Mouse (Mus musculus): ENCODE measurements around the gene Tesk1. TPM values are rescaled to one million over a fixed set of nuclear protein-coding genes. Genes with fewer than 3 reads are reported as not detected.
A peak's percentile ranks its signal among the peaks of the same experiment; 100 is the strongest.

Gene Tesk1
- polyA plus RNA-seq, 1 experiment, result 40.4 TPM

DNA sequence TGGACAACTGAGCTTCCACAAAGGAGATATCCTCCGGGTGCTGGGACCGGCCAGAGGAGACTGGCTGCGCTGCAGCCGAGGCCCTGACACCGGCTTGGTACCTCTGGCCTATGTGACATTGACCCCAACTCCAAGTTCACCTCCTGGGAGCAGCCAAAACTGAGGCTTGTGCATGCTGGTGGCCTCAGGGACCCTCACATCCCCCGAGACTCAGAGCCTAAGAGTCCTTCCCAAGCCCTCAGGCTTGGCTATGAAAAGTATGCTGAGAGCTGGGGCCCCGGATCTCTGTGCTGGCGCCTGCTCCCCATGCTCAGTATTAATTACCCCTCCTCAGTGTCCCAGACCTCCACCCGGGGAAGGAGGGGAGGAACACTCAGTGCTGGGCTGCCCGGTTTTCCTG is 15.3 kb upstream of the Tesk1 start:
- H3K79me2 ChIP-seq (ENCODE audit: control insufficient read depth, insufficient read depth), result no peaks in the 10 kb centered on the region
- H3ac ChIP-seq (ENCODE audit: control insufficient read depth, insufficient read length), result no peak overlapping the region
- no peak overlapping the region for H3K4me2 ChIP-seq (ENCODE audit: low read depth)
- H3K4me3 ChIP-seq, result no peak overlapping the region
- TF ChIP-seq REST (IDR thresholded peaks at IDR 0.05; ENCODE audit: insufficient read depth, insufficient read length) (no peak), POLR2AphosphoS2 (IDR thresholded peaks at IDR 0.05; ENCODE audit: insufficient read length, low read depth) (no peak), CEBPB (IDR thresholded peaks at IDR 0.05; ENCODE audit: insufficient read depth, poor library complexity, severe bottlenecking) (no peak), TCF3 (IDR thresholded peaks at IDR 0.05; ENCODE audit: insufficient read length, low read depth) (no peak), TCF12 (IDR thresholded peaks at IDR 0.05; ENCODE audit: insufficient read depth, poor library complexity, severe bottlenecking) (no peak), SRF (IDR thresholded peaks at IDR 0.05; ENCODE audit: control insufficient read depth, insufficient read length, low read depth) (no peak), USF1 (IDR thresholded peaks at IDR 0.05; ENCODE audit: low read depth) (no peak), MYOG (IDR thresholded peaks at IDR 0.05; ENCODE audit: control insufficient read depth in 1 of 3, insufficient read depth in 1 of 3, insufficient read length in 2 of 3, low read depth in 2 of 3) (no peak), MAX (IDR thresholded peaks at IDR 0.05; ENCODE audit: low read depth) (no peak), MYOD1 (IDR thresholded peaks at IDR 0.05; ENCODE audit: control insufficient read depth in 1 of 3, insufficient read length in 2 of 3, low read depth in 2 of 3) (no peak), E2F4 (IDR thresholded peaks at IDR 0.05; ENCODE audit: insufficient read depth) (no peak), POLR2A (IDR thresholded peaks at IDR 0.05; ENCODE audit: insufficient read length, low read depth) (no peak)
- no peaks in the 10 kb centered on the region for H3K27me3 ChIP-seq (ENCODE audit: control insufficient read depth, insufficient read depth, insufficient read length)
- H3K36me3 ChIP-seq (ENCODE audit: control insufficient read depth, insufficient read depth), result no peaks in the 10 kb centered on the region

DNA sequence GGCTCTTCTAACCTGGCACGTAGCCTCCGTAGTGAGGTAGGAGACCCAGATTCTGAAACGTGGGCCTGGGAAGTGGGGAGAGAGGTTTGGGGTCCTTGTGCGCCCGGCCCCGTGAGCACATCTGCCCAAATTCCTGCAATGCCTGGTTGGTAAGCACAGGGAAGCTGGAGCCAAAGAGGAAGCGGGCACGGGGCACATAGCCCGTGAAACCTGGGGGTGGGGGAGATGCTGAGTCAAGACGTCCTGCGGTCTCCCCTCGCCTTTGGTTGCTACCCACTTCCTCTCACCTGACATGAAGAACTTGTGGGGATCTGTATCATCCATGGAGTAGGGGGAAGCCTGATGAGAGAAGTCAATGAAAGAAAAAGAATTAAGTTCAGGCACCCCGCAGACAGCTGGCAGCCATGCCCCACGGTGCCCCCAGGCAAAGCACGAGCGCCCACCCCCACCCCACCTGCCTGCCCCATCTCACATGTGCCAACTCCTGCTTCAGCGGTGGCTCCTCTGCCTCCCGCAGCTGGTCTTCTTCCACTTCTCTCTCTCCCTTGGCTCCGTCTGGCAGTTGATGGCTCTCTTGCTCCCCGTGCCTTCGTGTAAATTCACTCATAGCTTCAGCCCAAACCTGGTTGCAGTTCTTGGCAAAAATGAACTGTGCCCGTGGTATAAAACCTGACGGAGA is 14.1 kb upstream of the Tesk1 start:
- no peak overlapping the region for H3K4me2 ChIP-seq (ENCODE audit: low read depth)
- H3K79me2 ChIP-seq (ENCODE audit: control insufficient read depth, insufficient read depth), result no peaks in the 10 kb centered on the region
- no peaks in the 10 kb centered on the region for H3K27me3 ChIP-seq (ENCODE audit: control insufficient read depth, insufficient read depth, insufficient read length)
- no peak overlapping the region for H3K4me3 ChIP-seq
- no peaks in the 10 kb centered on the region for H3K36me3 ChIP-seq (ENCODE audit: control insufficient read depth, insufficient read depth)
- no peak overlapping the region for H3ac ChIP-seq (ENCODE audit: control insufficient read depth, insufficient read length)
- TF ChIP-seq USF1 (IDR thresholded peaks at IDR 0.05; ENCODE audit: low read depth) (no peak), TCF3 (IDR thresholded peaks at IDR 0.05; ENCODE audit: insufficient read length, low read depth) (no peak), REST (IDR thresholded peaks at IDR 0.05; ENCODE audit: insufficient read depth, insufficient read length) (no peak), CEBPB (IDR thresholded peaks at IDR 0.05; ENCODE audit: insufficient read depth, poor library complexity, severe bottlenecking) (no peak), POLR2A (IDR thresholded peaks at IDR 0.05; ENCODE audit: insufficient read length, low read depth) (no peak), MYOD1 (IDR thresholded peaks at IDR 0.05; ENCODE audit: control insufficient read depth in 1 of 3, insufficient read length in 2 of 3, low read depth in 2 of 3) (no peak), MYOG (IDR thresholded peaks at IDR 0.05; ENCODE audit: control insufficient read depth in 1 of 3, insufficient read depth in 1 of 3, insufficient read length in 2 of 3, low read depth in 2 of 3) (no peak), SRF (IDR thresholded peaks at IDR 0.05; ENCODE audit: control insufficient read depth, insufficient read length, low read depth) (no peak), POLR2AphosphoS2 (IDR thresholded peaks at IDR 0.05; ENCODE audit: insufficient read length, low read depth) (no peak), MAX (IDR thresholded peaks at IDR 0.05; ENCODE audit: low read depth) (no peak), E2F4 (IDR thresholded peaks at IDR 0.05; ENCODE audit: insufficient read depth) (no peak), TCF12 (IDR thresholded peaks at IDR 0.05; ENCODE audit: insufficient read depth, poor library complexity, severe bottlenecking) (no peak)

DNA sequence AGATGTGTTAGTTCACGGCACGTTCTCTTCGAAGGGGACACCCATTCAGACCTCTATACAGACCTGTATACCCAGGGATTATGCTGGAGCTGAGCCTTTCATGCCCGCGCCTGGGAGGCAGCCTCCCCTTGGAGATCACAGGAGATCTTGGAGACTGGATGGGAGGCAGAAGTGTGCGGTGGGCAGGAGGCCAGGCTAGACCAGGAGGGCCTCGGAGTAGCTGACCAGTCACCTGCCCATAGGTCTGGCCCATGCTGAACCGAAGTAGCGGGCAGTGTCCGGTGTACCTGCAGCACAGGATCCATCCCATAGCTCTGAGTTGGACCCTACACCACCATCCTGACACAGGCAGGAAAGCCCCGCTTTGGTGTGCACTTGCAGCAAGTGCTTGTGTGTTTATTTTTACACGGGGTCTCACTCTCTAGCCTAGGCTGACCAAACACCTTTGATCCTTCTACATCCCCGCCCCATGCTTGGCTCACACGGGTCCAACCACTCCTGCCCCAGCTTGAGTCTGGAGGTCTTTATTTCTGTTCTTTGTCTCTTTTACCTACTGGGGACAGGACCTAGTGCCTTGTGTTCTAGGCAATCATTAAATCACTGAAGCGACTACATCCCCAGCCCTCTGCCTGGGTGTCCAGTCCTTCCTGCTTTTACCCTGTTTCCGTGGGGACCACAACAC is 13.4 kb upstream of the Tesk1 start:
- TF ChIP-seq POLR2AphosphoS2 (IDR thresholded peaks at IDR 0.05; ENCODE audit: insufficient read length, low read depth) (peak; percentile 68), MYOD1 (IDR thresholded peaks at IDR 0.05; ENCODE audit: control insufficient read depth in 1 of 3, insufficient read length in 2 of 3, low read depth in 2 of 3) (no peak), MAX (IDR thresholded peaks at IDR 0.05; ENCODE audit: low read depth) (no peak)
- no peak overlapping the region for H3K4me3 ChIP-seq
- H3K36me3 ChIP-seq (ENCODE audit: control insufficient read depth, insufficient read depth), result no peaks in the 10 kb centered on the region
- H3K4me2 ChIP-seq (ENCODE audit: low read depth), result no peak overlapping the region
- no peaks in the 10 kb centered on the region for H3K27me3 ChIP-seq (ENCODE audit: control insufficient read depth, insufficient read depth, insufficient read length)
- H3ac ChIP-seq (ENCODE audit: control insufficient read depth, insufficient read length), result no peak overlapping the region
- H3K79me2 ChIP-seq (ENCODE audit: control insufficient read depth, insufficient read depth), result no peaks in the 10 kb centered on the region

DNA sequence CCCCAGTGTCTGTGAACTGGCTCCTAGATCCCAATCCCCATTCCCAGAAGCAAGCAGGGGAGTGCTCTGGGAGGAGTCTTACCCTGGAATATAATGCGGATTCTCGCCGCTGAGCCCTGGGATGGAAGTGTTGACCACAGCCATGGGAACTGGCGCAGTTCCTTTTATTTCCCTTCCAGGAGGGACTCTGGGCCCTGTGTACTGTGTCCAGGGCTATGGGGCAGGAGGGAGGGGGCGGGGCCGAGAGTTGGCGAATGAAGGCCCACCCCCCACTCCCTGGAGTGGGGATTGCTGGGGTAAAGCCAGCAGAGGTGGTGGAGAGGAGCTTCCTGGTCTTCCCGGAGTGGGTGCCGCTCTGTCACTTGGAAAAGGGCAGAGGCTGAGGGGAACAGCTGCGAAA is 12.8 kb upstream of the Tesk1 start, which contains the start of gene Fam166b:
Fam166b (minus strand) TSS at position 189 of the 400 bp plus-strand sequence.
- Histone ChIP-seq H3K27me3 (ENCODE audit: control insufficient read depth, insufficient read depth, insufficient read length) (no peaks in the 10 kb centered on the region), H3ac (ENCODE audit: control insufficient read depth, insufficient read length) (no peak within 1 kb of the TSS), H3K79me2 (ENCODE audit: control insufficient read depth, insufficient read depth) (no peaks in the 10 kb centered on the region), H3K4me2 (ENCODE audit: low read depth) (no peak within 1 kb of the TSS), H3K36me3 (ENCODE audit: control insufficient read depth, insufficient read depth) (no peaks in the 10 kb centered on the region), H3K4me3 (no peak within 1 kb of the TSS)
- TF ChIP-seq MAX (IDR thresholded peaks at IDR 0.05; ENCODE audit: low read depth) (no peak), TCF3 (IDR thresholded peaks at IDR 0.05; ENCODE audit: insufficient read length, low read depth) (no peak), USF1 (IDR thresholded peaks at IDR 0.05; ENCODE audit: low read depth) (no peak), CEBPB (IDR thresholded peaks at IDR 0.05; ENCODE audit: insufficient read depth, poor library complexity, severe bottlenecking) (no peak), REST (IDR thresholded peaks at IDR 0.05; ENCODE audit: insufficient read depth, insufficient read length) (no peak), E2F4 (IDR thresholded peaks at IDR 0.05; ENCODE audit: insufficient read depth) (no peak), POLR2AphosphoS2 (IDR thresholded peaks at IDR 0.05; ENCODE audit: insufficient read length, low read depth) (no peak), MYOG (IDR thresholded peaks at IDR 0.05; ENCODE audit: control insufficient read depth in 1 of 3, insufficient read depth in 1 of 3, insufficient read length in 2 of 3, low read depth in 2 of 3) (no peak), MYOD1 (IDR thresholded peaks at IDR 0.05; ENCODE audit: control insufficient read depth in 1 of 3, insufficient read length in 2 of 3, low read depth in 2 of 3) (no peak), TCF12 (IDR thresholded peaks at IDR 0.05; ENCODE audit: insufficient read depth, poor library complexity, severe bottlenecking) (no peak), SRF (IDR thresholded peaks at IDR 0.05; ENCODE audit: control insufficient read depth, insufficient read length, low read depth) (no peak)

All from myocyte (in vitro differentiated cells).